Mouse (Mus musculus) MEL (cell line): ENCODE measurements around the gene Rgs6.

Experiments used
- MYC ChIP-seq: IDR thresholded peaks from 2 replicates; pipeline ENCODE4 v1.6.1; 2011; ENCODE audit warnings: low read depth, mild to moderate bottlenecking, low read length, improper control_type of control experiment, moderate library complexity
- POLR2A ChIP-seq, 2 experiments: IDR thresholded peaks; 2 replicates each; pipeline ENCODE4 v1.6.1; 2011 to 2012; ENCODE audit warnings: low read length in 2 of 2, mild to moderate bottlenecking in 2 of 2, control low read depth in 1 of 2, improper control_type of control experiment in 1 of 2, low read depth in 1 of 2, moderate library complexity in 1 of 2; ENCODE audit not compliant: control insufficient read depth in 1 of 2, insufficient read depth in 1 of 2, poor library complexity in 1 of 2
- USF1 ChIP-seq: IDR thresholded peaks from 2 replicates; pipeline ENCODE4 v1.6.1; 2014; ENCODE audit warnings: low read depth, mild to moderate bottlenecking, inconsistent platforms, low read length, improper control_type of control experiment, moderate library complexity

- TF ChIP-seq MYC, result no peak
- no peak for TF ChIP-seq POLR2A (IDR thresholded peaks at IDR 0.05; ENCODE audit: control insufficient read depth in 1 of 2, insufficient read depth in 1 of 2, low read depth in 1 of 2, low read length in 2 of 2, poor library complexity in 1 of 2)
- TF ChIP-seq USF1, result no peak
Observed at GRCm38 (mm10) chr12:83099920-83100319, 511.8 kb downstream of the Rgs6 start.
